Mouse (Mus musculus): ENCODE measurements around the gene Jak1.

DNA sequence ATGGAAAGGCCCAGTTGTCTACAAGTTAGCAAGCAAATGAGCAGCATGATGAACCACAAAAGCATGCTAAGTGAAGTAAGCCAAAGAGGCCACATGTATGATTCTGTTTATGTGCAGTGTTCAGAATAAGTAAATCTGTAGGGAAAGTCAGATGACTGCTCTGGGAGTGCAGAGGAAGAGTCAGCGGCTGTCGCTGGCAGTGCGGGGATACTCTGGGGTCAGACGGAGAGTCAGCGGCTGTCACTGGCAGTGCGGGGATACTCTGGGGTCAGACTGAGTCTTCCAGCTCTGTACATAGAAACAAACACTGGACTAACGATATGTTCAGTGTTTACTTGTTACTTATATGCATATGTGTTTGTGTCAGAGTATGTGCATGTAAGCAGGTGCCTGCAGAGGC is 120.3 kb downstream of the Jak1 start:
- TF ChIP-seq CTCF (conservative IDR thresholded peaks at IDR 0.05; ENCODE audit: low read length) = no peak
- no peak for TF ChIP-seq POU5F1 (IDR thresholded peaks at IDR 0.05; ENCODE audit: borderline replicate concordance, low read length)
- no peak for TF ChIP-seq NANOG (IDR thresholded peaks at IDR 0.05; ENCODE audit: borderline replicate concordance, low read length)

Measured in E14TG2a.4 (cell line).